In genomic region chr12:70147986-70148630, GRCm38 (mm10) we compare ENCODE assay signal across 8 mouse cellular contexts. TPM values are rescaled to one million over a fixed set of nuclear protein-coding genes. Genes with fewer than 3 reads are reported as not detected.
DNase-seq lines count a peak whose midpoint lies in the region; ATAC-seq lines count a peak whose summit lies in the region.

No protein-coding gene starts in this region.

- H3K36me3 ChIP-seq in megakaryocyte, embryonic 14.5 days (replicated peaks; ENCODE audit: low read length): peaks cover 2% of the 10 kb centered on the region
- no peaks in the 10 kb centered on the region for H3K36me3 ChIP-seq in forebrain, embryonic 15.5 days
- no peaks in the 10 kb centered on the region for H3K36me3 ChIP-seq in limb, embryonic 11.5 days (ENCODE audit: control insufficient read depth, insufficient read depth, low read length)
- H3K36me3 ChIP-seq in neural tube, embryonic 11.5 days (ENCODE audit: control insufficient read depth, insufficient read depth, low read length): no peaks in the 10 kb centered on the region

- no peak for ATAC-seq in megakaryocyte, adult 5-6 weeks (ENCODE audit: poor library complexity, severe bottlenecking)
- ATAC-seq in forebrain, embryonic 15.5 days (replicated peaks): 0 out of 2 replicates have a peak, but pooled peaks have one; percentile 11
- 0 out of 2 replicates have a peak, but pooled peaks have one; percentile 35 for ATAC-seq in limb, embryonic 11.5 days (ENCODE audit: insufficient number of reproducible peaks, low FRiP score, low TSS enrichment, low read depth)
- no peak for ATAC-seq in neural tube, embryonic 11.5 days (ENCODE audit: insufficient read depth, low FRiP score, low TSS enrichment)

- 11% methylated on average over 13 of the region's 13 CpGs for WGBS in forebrain, embryonic 15.5 days
- 14% methylated on average over 13 of the region's 13 CpGs for WGBS in limb, embryonic 11.5 days
- 7% methylated on average over 13 of the region's 13 CpGs for WGBS in neural tube, embryonic 11.5 days

- H3K27ac ChIP-seq in forebrain, embryonic 15.5 days (replicated peaks): 0 out of 2 replicates have a peak overlapping the region, but pooled peaks have one; percentile 31
- no peak overlapping the region for H3K27ac ChIP-seq in limb, embryonic 11.5 days (replicated peaks; ENCODE audit: low read depth, low read length)
- no peak overlapping the region for H3K27ac ChIP-seq in neural tube, embryonic 11.5 days (ENCODE audit: low read depth, low read length)

- H3K9ac ChIP-seq in forebrain, embryonic 15.5 days (replicated peaks): no peak overlapping the region
- no peak overlapping the region for H3K9ac ChIP-seq in limb, embryonic 11.5 days (ENCODE audit: low read length)
- peak overlapping the region; percentile 28; the same call in 1 of the 2 replicates for H3K9ac ChIP-seq in neural tube, embryonic 11.5 days (ENCODE audit: low read length)

- peak; percentile 29 for DNase-seq in limb, embryonic 11.5 days (ENCODE audit: low spot score)
- peak; percentile 22 for DNase-seq in neural tube, embryonic 11.5 days (ENCODE audit: low spot score)
- no peak for DNase-seq in T-cell, adult 2 months (ENCODE audit: low spot score)
- DNase-seq in layer of hippocampus, postnatal 14 days (ENCODE audit: low spot score in 2 of 2): no peak
- no peak for DNase-seq in urinary bladder, postnatal 14 days (ENCODE audit: low spot score)

- peaks cover 7% of the 10 kb centered on the region for H3K27me3 ChIP-seq in megakaryocyte, embryonic 14.5 days (replicated peaks)
- H3K27me3 ChIP-seq in forebrain, embryonic 15.5 days: no peaks in the 10 kb centered on the region
- no peaks in the 10 kb centered on the region for H3K27me3 ChIP-seq in limb, embryonic 11.5 days (ENCODE audit: control insufficient read depth, insufficient read depth, low read length)
- no peaks in the 10 kb centered on the region for H3K27me3 ChIP-seq in neural tube, embryonic 11.5 days (ENCODE audit: control insufficient read depth, insufficient read depth, low read length)

- H3K4me2 ChIP-seq in forebrain, embryonic 15.5 days (replicated peaks): peak overlapping the region; percentile 23
- H3K4me2 ChIP-seq in limb, embryonic 11.5 days (ENCODE audit: low read depth, severe bottlenecking): peak overlapping the region; percentile 41
- peak overlapping the region; percentile 36 for H3K4me2 ChIP-seq in neural tube, embryonic 11.5 days (ENCODE audit: low read depth)

- peaks cover 46% of the 10 kb centered on the region for H3K4me1 ChIP-seq in megakaryocyte, embryonic 14.5 days
- peaks cover 16% of the 10 kb centered on the region for H3K4me1 ChIP-seq in forebrain, embryonic 15.5 days
- H3K4me1 ChIP-seq in limb, embryonic 11.5 days (ENCODE audit: control insufficient read depth, insufficient read depth, low read length): peaks cover 8% of the 10 kb centered on the region; the same call in 1 of the 2 replicates
- H3K4me1 ChIP-seq in neural tube, embryonic 11.5 days (ENCODE audit: control insufficient read depth, insufficient read depth, low read length): peaks cover 4% of the 10 kb centered on the region; the same call in 1 of the 2 replicates

- peak overlapping the region; percentile 90 for H3K4me3 ChIP-seq in megakaryocyte, embryonic 14.5 days (replicated peaks)
- H3K4me3 ChIP-seq in forebrain, embryonic 15.5 days: 0 out of 2 replicates have a peak overlapping the region, but pooled peaks have one; percentile 9
- no peak overlapping the region; the same call in 1 of the 2 replicates for H3K4me3 ChIP-seq in limb, embryonic 11.5 days (ENCODE audit: low read depth, low read length)
- H3K4me3 ChIP-seq in neural tube, embryonic 11.5 days (ENCODE audit: low read depth, low read length): no peak overlapping the region

- no peaks in the 10 kb centered on the region for H3K9me3 ChIP-seq in megakaryocyte, embryonic 14.5 days
- H3K9me3 ChIP-seq in forebrain, embryonic 15.5 days: no peaks in the 10 kb centered on the region
- no peaks in the 10 kb centered on the region for H3K9me3 ChIP-seq in limb, embryonic 11.5 days (ENCODE audit: control insufficient read depth, low read length)
- no peaks in the 10 kb centered on the region for H3K9me3 ChIP-seq in neural tube, embryonic 11.5 days (ENCODE audit: control insufficient read depth, low read length)

RNA-seq across cellular contexts. Expression of gene Abhd12b, which starts 5.8 kb away (rescaled TPM):
- polyA plus RNA-seq in megakaryocyte, embryonic 14.5 days (2012; ENCODE audit: insufficient read depth, low replicate concordance): not detected in 2 replicates
- not detected in 2 replicates for total RNA-seq in megakaryocyte, adult 5-6 weeks (2015)
- total RNA-seq in megakaryocyte, adult 5-6 weeks (2017): not detected in 2 replicates
- not detected in 2 replicates for polyA plus RNA-seq in forebrain, embryonic 15.5 days (2015; fragmentation: Nextera tagmentation; extraction: Ambion mirVana)
- 0.15 TPM in 1 of 2 replicates, not detected in the other for polyA plus RNA-seq in limb, embryonic 11.5 days (2014; fragmentation: Nextera tagmentation; extraction: Ambion mirVana)
- polyA plus RNA-seq in neural tube, embryonic 11.5 days (2014; fragmentation: Nextera tagmentation; extraction: Ambion mirVana): not detected in 2 replicates
- not detected for total RNA-seq in layer of hippocampus, postnatal 14 days (2021)

RNA-seq across cellular contexts. Expression of gene Nin, which starts 34.6 kb away (rescaled TPM):
- polyA plus RNA-seq in megakaryocyte, embryonic 14.5 days (2012; ENCODE audit: insufficient read depth, low replicate concordance): 2.2 and 5.0 TPM in 2 replicates
- 154 and 171 TPM in 2 replicates for total RNA-seq in megakaryocyte, adult 5-6 weeks (2015)
- total RNA-seq in megakaryocyte, adult 5-6 weeks (2017): 227 and 264 TPM in 2 replicates
- 33.5 and 34.9 TPM in 2 replicates for polyA plus RNA-seq in forebrain, embryonic 15.5 days (2015; fragmentation: Nextera tagmentation; extraction: Ambion mirVana)
- polyA plus RNA-seq in limb, embryonic 11.5 days (2014; fragmentation: Nextera tagmentation; extraction: Ambion mirVana): 10.1 and 11.7 TPM in 2 replicates
- 16.6 and 20.1 TPM in 2 replicates for polyA plus RNA-seq in neural tube, embryonic 11.5 days (2014; fragmentation: Nextera tagmentation; extraction: Ambion mirVana)
- 10 to 100 TPM; 55.1 to 55.9 TPM for total RNA-seq in layer of hippocampus, postnatal 14 days (2021)

Comparison
In these comparisons a context has a peak if more than half of its experiments do, and no peak if none do; other contexts are left out.
1. H3K4me3 ChIP-seq: peak in megakaryocyte, embryonic 14.5 days (single experiment) and forebrain, embryonic 15.5 days (single experiment); none in limb, embryonic 11.5 days (single experiment) and neural tube, embryonic 11.5 days (single experiment).
2. ATAC-seq: peak in forebrain, embryonic 15.5 days (single experiment) and limb, embryonic 11.5 days (single experiment); none in megakaryocyte, adult 5-6 weeks (single experiment) and neural tube, embryonic 11.5 days (single experiment).
3. DNase-seq: peak in limb, embryonic 11.5 days (single experiment) and neural tube, embryonic 11.5 days (single experiment); none in T-cell, adult 2 months (single experiment), layer of hippocampus, postnatal 14 days (0 of 2) and urinary bladder, postnatal 14 days (single experiment).
4. Peak in every context shown above with its lines, with median percentiles within 50 percentile points of each other: H3K4me2 ChIP-seq.